ENCODE assay signal across 19 mouse cellular contexts in genomic region chr9:96875704-96876103, GRCm38 (mm10). TPM values are rescaled to one million over a fixed set of nuclear protein-coding genes. Genes with fewer than 3 reads are reported as not detected.
DNase-seq lines count a peak whose midpoint lies in the region; ATAC-seq lines count a peak whose summit lies in the region.
"Had no signal": no experiment of that assay in that cellular context is flagged by ENCODE, and none has a peak within 500 bp of the region (broad histone marks: within the 10 kb centered on the region; RNA-seq: fewer than 3 reads in every experiment).

No protein-coding gene starts in this region.

- WGBS in heart, embryonic 15.5 days: 45% methylated on average over 4 of the region's 4 CpGs
- WGBS in embryonic facial prominence, embryonic 10.5 days: 55% methylated on average over 4 of the region's 4 CpGs
- WGBS in neural tube, embryonic 15.5 days: 75% methylated on average over 4 of the region's 4 CpGs

- intact Hi-C loops in heart, postnatal 36 days (cut with DNase I): no loop called here

- no peak for ATAC-seq in cerebellum, adult (ENCODE audit: insufficient number of reproducible peaks, low FRiP score, low TSS enrichment)
- no peak for ATAC-seq in heart, embryonic 15.5 days (replicated peaks; ENCODE audit: insufficient number of reproducible peaks, insufficient read depth, low FRiP score, low read depth)
- ATAC-seq in megakaryocyte progenitor cell, adult 5-6 weeks (replicated peaks; ENCODE audit: poor library complexity): peak; percentile 63
- no peak for ATAC-seq in monocyte, adult 5-6 weeks (replicated peaks; ENCODE audit: insufficient number of reproducible peaks, low FRiP score, low TSS enrichment, poor library complexity, severe bottlenecking)
- no peak for ATAC-seq in neural tube, embryonic 15.5 days (ENCODE audit: low FRiP score)
- ATAC-seq: forebrain, postnatal 0 days had no signal

- H3K4me2 ChIP-seq in heart, embryonic 15.5 days: no peak overlapping the region
- no peak overlapping the region for H3K4me2 ChIP-seq in neural tube, embryonic 15.5 days
- H3K4me2 ChIP-seq: embryonic facial prominence, embryonic 12.5 days; kidney, embryonic 15.5 days; limb, embryonic 15.5 days; neural tube, embryonic 13.5 days had no signal

- peak; percentile 33 for DNase-seq in cerebellum, adult 9-11 months
- DNase-seq in heart, postnatal 36 days: no peak
- DNase-seq in embryonic facial prominence, embryonic 10.5 days (ENCODE audit: low spot score): no peak
- DNase-seq: adrenal gland, postnatal 10 days; B cell, adult 2 months; forebrain, postnatal 0 days; gastrocnemius, adult 2 months; lung, postnatal 14 days; right cerebral cortex, postnatal 25 days had no signal

- H3K36me3 ChIP-seq in heart, embryonic 15.5 days: no peaks in the 10 kb centered on the region
- peaks cover 15% of the 10 kb centered on the region for H3K36me3 ChIP-seq in embryonic facial prominence, embryonic 10.5 days (replicated peaks)
- no peaks in the 10 kb centered on the region for H3K36me3 ChIP-seq in neural tube, embryonic 15.5 days
- H3K36me3 ChIP-seq: embryonic facial prominence, embryonic 12.5 days; kidney, embryonic 15.5 days; limb, embryonic 15.5 days; neural tube, embryonic 13.5 days had no signal

- H3K27ac ChIP-seq in heart, embryonic 15.5 days: peak overlapping the region; percentile 91
- H3K27ac ChIP-seq in embryonic facial prominence, embryonic 10.5 days (replicated peaks): peak overlapping the region; percentile 32; the same call in 1 of the 2 replicates
- H3K27ac ChIP-seq in neural tube, embryonic 15.5 days (replicated peaks): no peak overlapping the region
- H3K27ac ChIP-seq: embryonic facial prominence, embryonic 12.5 days; hindbrain, embryonic 10.5 days; kidney, embryonic 15.5 days; limb, embryonic 15.5 days; neural tube, embryonic 13.5 days had no signal

- no peaks in the 10 kb centered on the region for H3K27me3 ChIP-seq in heart, embryonic 15.5 days
- H3K27me3 ChIP-seq in embryonic facial prominence, embryonic 10.5 days (replicated peaks; ENCODE audit: low read depth, poor library complexity, severe bottlenecking): no peaks in the 10 kb centered on the region
- no peaks in the 10 kb centered on the region for H3K27me3 ChIP-seq in neural tube, embryonic 15.5 days (replicated peaks)
- H3K27me3 ChIP-seq: embryonic facial prominence, embryonic 12.5 days; kidney, embryonic 15.5 days; limb, embryonic 15.5 days; neural tube, embryonic 13.5 days had no signal

- no peaks in the 10 kb centered on the region for H3K9me3 ChIP-seq in heart, embryonic 15.5 days (replicated peaks)
- peaks cover 11% of the 10 kb centered on the region for H3K9me3 ChIP-seq in embryonic facial prominence, embryonic 10.5 days
- H3K9me3 ChIP-seq in neural tube, embryonic 15.5 days (replicated peaks): no peaks in the 10 kb centered on the region
- H3K9me3 ChIP-seq: embryonic facial prominence, embryonic 12.5 days; kidney, embryonic 15.5 days; limb, embryonic 15.5 days; neural tube, embryonic 13.5 days had no signal

- no peak overlapping the region for H3K9ac ChIP-seq in heart, embryonic 15.5 days
- H3K9ac ChIP-seq in neural tube, embryonic 15.5 days (replicated peaks): no peak overlapping the region
- H3K9ac ChIP-seq: embryonic facial prominence, embryonic 12.5 days; forebrain, postnatal 0 days; kidney, embryonic 15.5 days; limb, embryonic 15.5 days; neural tube, embryonic 13.5 days had no signal

- H3K4me1 ChIP-seq in heart, embryonic 15.5 days (replicated peaks): peaks cover 42% of the 10 kb centered on the region
- H3K4me1 ChIP-seq in embryonic facial prominence, embryonic 10.5 days: peaks cover 36% of the 10 kb centered on the region
- H3K4me1 ChIP-seq in neural tube, embryonic 15.5 days: peaks cover 14% of the 10 kb centered on the region

- no peak overlapping the region for H3K4me3 ChIP-seq in heart, embryonic 15.5 days
- H3K4me3 ChIP-seq in embryonic facial prominence, embryonic 10.5 days: no peak overlapping the region
- H3K4me3 ChIP-seq in neural tube, embryonic 15.5 days (replicated peaks): no peak overlapping the region
- H3K4me3 ChIP-seq: embryonic facial prominence, embryonic 12.5 days; gastrocnemius, adult 2 months; hindbrain, embryonic 10.5 days; kidney, embryonic 15.5 days; limb, embryonic 15.5 days; neural tube, embryonic 13.5 days had no signal

RNA-seq across cellular contexts. Expression of gene Pxylp1, which starts 16.8 kb away (rescaled TPM):
- polyA plus RNA-seq in heart, embryonic 15.5 days (2015; fragmentation: Nextera tagmentation; extraction: Ambion mirVana): 27.6 and 27.8 TPM in 2 replicates
- total RNA-seq in heart, postnatal 36 days (2021): 10 to 100 TPM; 14.5 to 21.3 TPM
- polyA plus RNA-seq in embryonic facial prominence, embryonic 10.5 days (2016; fragmentation: Nextera tagmentation; extraction: Ambion mirVana): 16.7 and 17.5 TPM in 2 replicates
- 68.2 and 90.6 TPM in 2 replicates for total RNA-seq in megakaryocyte progenitor cell, adult 5-6 weeks (2015)
- 77.9 and 88.5 TPM in 2 replicates for total RNA-seq in megakaryocyte progenitor cell, adult 5-6 weeks (2017)
- 6.8 to 21.3 TPM (median 8.5 TPM) in 3 replicates for total RNA-seq in monocyte, adult 5-6 weeks (2017)
- polyA plus RNA-seq in neural tube, embryonic 15.5 days (2015; fragmentation: Nextera tagmentation; extraction: Ambion mirVana): 24.8 and 25.6 TPM in 2 replicates
